Mouse (Mus musculus) MEL (cell line): ENCODE measurements around the gene Lgals7. TPM values are rescaled to one million over a fixed set of nuclear protein-coding genes. Genes with fewer than 3 reads are reported as not detected.

Source experiments
- DNase-seq: peaks from one replicate; pipeline ENCODE4 v3.0.0; 2011; ENCODE audit warnings: low read depth, low spot score
- H3K27ac ChIP-seq: 2 replicates; pipeline ENCODE4 v1.5.1; 2012; ENCODE audit warnings: low read depth, mild to moderate bottlenecking, control low read depth, low read length, moderate library complexity; ENCODE audit not compliant: control insufficient read depth
- H3K27me3 ChIP-seq, 2 experiments: fragments of 150-350 bp in 1 of 2; sonication (generic) in 1 of 2; 2 replicates each; pipeline ENCODE4 v1.6.1; 2012; ENCODE audit warnings: low read length in 2 of 2, mild to moderate bottlenecking in 2 of 2, improper control_type of control experiment in 1 of 2, moderate library complexity in 1 of 2; ENCODE audit not compliant: insufficient read depth in 2 of 2, control insufficient read depth in 1 of 2
- H3K36me3 ChIP-seq, 2 experiments: 2 replicates each; pipeline ENCODE4 v1.6.1; 2012 to 2014; ENCODE audit warnings: low read length in 2 of 2, improper control_type of control experiment in 1 of 2, inconsistent platforms in 1 of 2, mild to moderate bottlenecking in 1 of 2; ENCODE audit not compliant: insufficient read depth in 2 of 2, control insufficient read depth in 1 of 2
- H3K4me1 ChIP-seq, 2 experiments: fragments of 150-350 bp in 1 of 2; sonication (generic) in 1 of 2; 2 replicates each; pipeline ENCODE4 v1.6.1; 2012; ENCODE audit warnings: low read length in 2 of 2, improper control_type of control experiment in 1 of 2, mild to moderate bottlenecking in 1 of 2; ENCODE audit not compliant: insufficient read depth in 2 of 2, control insufficient read depth in 1 of 2
- H3K4me3 ChIP-seq, 2 experiments: fragments of 150-350 bp in 1 of 2; sonication (generic) in 1 of 2; 2 replicates each; pipeline ENCODE4 v1.5.1; 2012; ENCODE audit warnings: low read depth in 2 of 2, low read length in 2 of 2, mild to moderate bottlenecking in 2 of 2, moderate library complexity in 2 of 2, control low read depth in 1 of 2, improper control_type of control experiment in 1 of 2; ENCODE audit not compliant: control insufficient read depth in 1 of 2, insufficient read depth in 1 of 2
- H3K79me2 ChIP-seq: 2 replicates; pipeline ENCODE4 v1.6.1; 2012; ENCODE audit warnings: mild to moderate bottlenecking, low read length, moderate library complexity; ENCODE audit not compliant: control insufficient read depth, poor library complexity, insufficient read depth
- H3K9ac ChIP-seq: 2 replicates; pipeline ENCODE4 v1.6.1; 2012; ENCODE audit warnings: low read depth, mild to moderate bottlenecking, control low read depth, low read length, moderate library complexity; ENCODE audit not compliant: control insufficient read depth, poor library complexity, severe bottlenecking
- H3K9me3 ChIP-seq: fragments of 150-350 bp; sonication (generic); replicated peaks from 2 replicates; pipeline ENCODE4 v1.6.1; 2012; ENCODE audit warnings: mild to moderate bottlenecking, low read length, improper control_type of control experiment, moderate library complexity; ENCODE audit not compliant: insufficient read depth
- CTCF ChIP-seq, 3 experiments: IDR thresholded peaks in 2 of 3; conservative IDR thresholded peaks in 1 of 3; 2 replicates each; pipeline ENCODE4 v1.5.1; 2011 to 2012; ENCODE audit warnings: low read length in 3 of 3, low read depth in 2 of 3, mild to moderate bottlenecking in 2 of 3, improper control_type of control experiment in 1 of 3, inconsistent platforms in 1 of 3, mixed read lengths in 1 of 3, moderate library complexity in 1 of 3; ENCODE audit not compliant: control insufficient read depth in 1 of 3, insufficient read depth in 1 of 3, poor library complexity in 1 of 3, severe bottlenecking in 1 of 3
- ELF1 ChIP-seq: IDR thresholded peaks from 2 replicates; pipeline ENCODE4 v1.6.1; 2014; ENCODE audit warnings: low read depth, mild to moderate bottlenecking, inconsistent platforms, low read length, improper control_type of control experiment, moderate library complexity
- EP300 ChIP-seq, 2 experiments: IDR thresholded peaks; 2 replicates each; pipeline ENCODE4 v1.6.1; 2011; ENCODE audit warnings: improper control_type of control experiment in 2 of 2, low read length in 2 of 2, low read depth in 1 of 2, mild to moderate bottlenecking in 1 of 2
- ETS1 ChIP-seq: IDR thresholded peaks from 2 replicates; pipeline ENCODE4 v1.6.1; 2012; ENCODE audit warnings: low read depth, mild to moderate bottlenecking, inconsistent platforms, low read length, improper control_type of control experiment, moderate library complexity
- GATA1 ChIP-seq: IDR thresholded peaks from 2 replicates; pipeline ENCODE4 v1.6.1; 2011; ENCODE audit warnings: low read depth, low read length, improper control_type of control experiment
- HCFC1 ChIP-seq: IDR thresholded peaks from 2 replicates; pipeline ENCODE4 v1.6.1; 2012; ENCODE audit warnings: low read depth, mild to moderate bottlenecking, inconsistent platforms, low read length, improper control_type of control experiment, moderate library complexity
- MAFK ChIP-seq: IDR thresholded peaks from 2 replicates; pipeline ENCODE4 v1.6.1; 2011; ENCODE audit warnings: low read depth, mild to moderate bottlenecking, low read length, improper control_type of control experiment, borderline replicate concordance
- MXI1 ChIP-seq: IDR thresholded peaks from 2 replicates; pipeline ENCODE4 v1.6.1; 2011; ENCODE audit warnings: mild to moderate bottlenecking, low read depth, low read length, improper control_type of control experiment
- MYB ChIP-seq: IDR thresholded peaks from 2 replicates; pipeline ENCODE4 v1.6.1; 2011; ENCODE audit warnings: mild to moderate bottlenecking, low read depth, low read length, improper control_type of control experiment
- MYC ChIP-seq: IDR thresholded peaks from 2 replicates; pipeline ENCODE4 v1.6.1; 2011; ENCODE audit warnings: low read depth, mild to moderate bottlenecking, low read length, improper control_type of control experiment, moderate library complexity
- NELFE ChIP-seq: IDR thresholded peaks from 2 replicates; pipeline ENCODE4 v1.6.1; 2011; ENCODE audit warnings: low read depth, low read length, improper control_type of control experiment
- POLR2A ChIP-seq, 2 experiments: IDR thresholded peaks; 2 replicates each; pipeline ENCODE4 v1.6.1; 2011 to 2012; ENCODE audit warnings: low read length in 2 of 2, mild to moderate bottlenecking in 2 of 2, control low read depth in 1 of 2, improper control_type of control experiment in 1 of 2, low read depth in 1 of 2, moderate library complexity in 1 of 2; ENCODE audit not compliant: control insufficient read depth in 1 of 2, insufficient read depth in 1 of 2, poor library complexity in 1 of 2
- POLR2AphosphoS2 ChIP-seq: IDR thresholded peaks from 2 replicates; pipeline ENCODE4 v1.6.1; 2011; ENCODE audit warnings: low read length, improper control_type of control experiment
- POLR2AphosphoS5 ChIP-seq: IDR thresholded peaks from 2 replicates; pipeline ENCODE4 v1.6.1; 2012; ENCODE audit warnings: low read depth, borderline replicate concordance, mild to moderate bottlenecking, inconsistent platforms, low read length, moderate library complexity, mixed read lengths
- RAD21 ChIP-seq: IDR thresholded peaks from 2 replicates; pipeline ENCODE4 v1.6.1; 2011; ENCODE audit warnings: mild to moderate bottlenecking, low read depth, low read length, improper control_type of control experiment
- RCOR1 ChIP-seq: IDR thresholded peaks from 2 replicates; pipeline ENCODE4 v1.6.1; 2012; ENCODE audit warnings: low read depth, mild to moderate bottlenecking, inconsistent platforms, low read length, improper control_type of control experiment
- TAL1 ChIP-seq: IDR thresholded peaks from 2 replicates; pipeline ENCODE4 v1.6.1; 2012; ENCODE audit warnings: mild to moderate bottlenecking, inconsistent platforms, low read length, moderate library complexity, mixed read lengths
- TBP ChIP-seq: IDR thresholded peaks from 2 replicates; pipeline ENCODE4 v1.8.0; 2011; ENCODE audit warnings: low read depth, low read length, improper control_type of control experiment
- ZKSCAN1 ChIP-seq: IDR thresholded peaks from 2 replicates; pipeline ENCODE4 v1.6.1; 2012; ENCODE audit warnings: low read depth, mild to moderate bottlenecking, inconsistent platforms, low read length, improper control_type of control experiment, moderate library complexity
- ZMIZ1 ChIP-seq: IDR thresholded peaks from 2 replicates; pipeline ENCODE4 v1.6.1; 2012; ENCODE audit warnings: low read depth, mild to moderate bottlenecking, inconsistent platforms, low read length, improper control_type of control experiment, moderate library complexity
- polyA plus RNA-seq, 2 experiments: library from polyadenylated mRNA; stranded (reverse) in 1 of 2; unstranded in 1 of 2; fragments of >175 nt in 1 of 2; fragments of >200 nt in 1 of 2; gene quantifications; 2 replicates each; pipeline versions ENCODE4 v1.2.1 to v1.2.4; 2012; ENCODE audit warnings: low replicate concordance in 2 of 2, low read depth in 1 of 2; ENCODE audit not compliant: insufficient read length in 2 of 2, insufficient read depth in 1 of 2, missing spikeins in 1 of 2
- total RNA-seq: library from RNA; depleted of rRNA; stranded (reverse); fragments of 300-350 nt; gene quantifications from 2 replicates; pipeline ENCODE4 v1.2.3, GENCODE M21; 2012

Gene Lgals7
- total and polyA plus RNA-seq, 3 experiments, result 27.7 to 138 TPM; not detected in 1

- no peak for TF ChIP-seq CTCF (IDR thresholded peaks at IDR 0.05 in 2 of 3, conservative IDR thresholded peaks at IDR 0.05 in 1 of 3; ENCODE audit: control insufficient read depth in 1 of 3, insufficient read depth in 1 of 3, low read depth in 2 of 3, low read length in 3 of 3, poor library complexity in 1 of 3, severe bottlenecking in 1 of 3)
- TF ChIP-seq NELFE, result no peak
- no peak for TF ChIP-seq RAD21
- TF ChIP-seq MAFK, result no peak
- no peak for TF ChIP-seq MYB
- TF ChIP-seq RCOR1, result no peak
- peak in 1 of 2 experiments; percentile 24; a peak in 1 of 4 replicates for TF ChIP-seq EP300 (IDR thresholded peaks at IDR 0.05; ENCODE audit: low read depth in 1 of 2, low read length in 2 of 2)
Measured at GRCm38 (mm10) chr7:28821261-28821831, 42.3 kb upstream of the Lgals7 start (continued).

GRCm38 (mm10) chr7:28822556-28822955, 41.1 kb upstream of the Lgals7 start:
- peak; percentile 11; the same call in 1 of the 2 replicates for TF ChIP-seq ZMIZ1
- TF ChIP-seq TBP, result no peak
- peak in 1 of 2 experiments; percentile 53; a peak in 1 of 4 replicates for TF ChIP-seq POLR2A (IDR thresholded peaks at IDR 0.05; ENCODE audit: control insufficient read depth in 1 of 2, insufficient read depth in 1 of 2, low read depth in 1 of 2, low read length in 2 of 2, poor library complexity in 1 of 2)
- peaks cover 13 to 66% of the 10 kb centered on the region in 2 experiments for H3K4me1 ChIP-seq

GRCm38 (mm10) chr7:28822993-28823903, 40.4 kb upstream of the Lgals7 start:
- Histone ChIP-seq H3K9me3 (no peaks in the 10 kb centered on the region), H3K79me2 (peaks cover 4% of the 10 kb centered on the region), H3K27me3 (no peaks in the 10 kb centered on the region), H3K9ac (no peak overlapping the region), H3K27ac (peak overlapping the region; percentile 79), H3K36me3 (peaks cover 19 to 72% of the 10 kb centered on the region in 2 experiments), H3K4me3 (no peak overlapping the region), H3K4me1 (peaks cover 10 to 60% of the 10 kb centered on the region in 2 experiments)
- peak; percentile 81 for DNase-seq
- no peak for TF ChIP-seq POLR2AphosphoS5
- TF ChIP-seq POLR2A (IDR thresholded peaks at IDR 0.05; ENCODE audit: control insufficient read depth in 1 of 2, insufficient read depth in 1 of 2, low read depth in 1 of 2, low read length in 2 of 2, poor library complexity in 1 of 2), result peak in 1 of 2 experiments; percentile 40; a peak in 1 of 4 replicates
- no peak for TF ChIP-seq MYB
- no peak for TF ChIP-seq ZKSCAN1
- TF ChIP-seq HCFC1, result no peak; the same call in 1 of the 2 replicates
- peak; percentile 69 for TF ChIP-seq GATA1
- peak; percentile 7; the same call in 1 of the 2 replicates for TF ChIP-seq TAL1
- 0 out of 2 replicates have a peak, but pooled peaks have one; percentile 25 for TF ChIP-seq ELF1
- TF ChIP-seq MYC, result 0 out of 2 replicates have a peak, but pooled peaks have one; percentile 10
- TF ChIP-seq RCOR1, result peak; percentile 64
- TF ChIP-seq ZMIZ1, result peak; percentile 52; the same call in 1 of the 2 replicates
- TF ChIP-seq ETS1, result peak; percentile 45; the same call in 1 of the 2 replicates
- peak; percentile 49; the same call in 1 of the 2 replicates for TF ChIP-seq MXI1
- peak; percentile 97 for TF ChIP-seq POLR2AphosphoS2
- peak in 1 of 2 experiments; percentile 21; a peak in 1 of 4 replicates for TF ChIP-seq EP300 (IDR thresholded peaks at IDR 0.05; ENCODE audit: low read depth in 1 of 2, low read length in 2 of 2)
- TF ChIP-seq TBP, result peak; percentile 4; the same call in 1 of the 2 replicates

More at GRCm38 (mm10) chr7:28822556-28822955, 41.1 kb upstream of the Lgals7 start:
- peaks cover 23 to 79% of the 10 kb centered on the region in 2 experiments for H3K36me3 ChIP-seq
- peaks cover 6% of the 10 kb centered on the region for H3K79me2 ChIP-seq
- no peak overlapping the region for H3K4me3 ChIP-seq
- H3K27ac ChIP-seq, result peak overlapping the region; percentile 79; the same call in 1 of the 2 replicates
- no peaks in the 10 kb centered on the region for H3K9me3 ChIP-seq
- H3K9ac ChIP-seq, result no peak overlapping the region
- DNase-seq, result no peak
- H3K27me3 ChIP-seq, result no peaks in the 10 kb centered on the region
